Mouse (Mus musculus) cerebellum, adult 11 months (tissue): ENCODE measurements around the gene Tifa.
"Not testable (repeated sequence)": the region's sequence is repeated elsewhere in the genome, so short reads cannot be mapped to it uniquely, and the experiment has no call there.

Experiments
- DNase-seq: peaks from one replicate; pipeline ENCODE4 v3.0.0; 2022

Gene Tifa

GRCm38 (mm10) chr3:127789500-127790191, at the start of gene Tifa:
Gene Tifa (plus strand): TSS chr3:127789805.
- DNase-seq, result peak; percentile 31

GRCm38 (mm10) chr3:127741473-127741872, 48.1 kb upstream of the Tifa start:
- DNase-seq, result no peak

GRCm38 (mm10) chr3:127743614-127744365, 45.8 kb upstream of the Tifa start:
- no peak for DNase-seq

- DNase-seq, result no peak
Measured at GRCm38 (mm10) chr3:127745504-127745903, 44.1 kb upstream of the Tifa start.

- DNase-seq, result no peak
Measured at GRCm38 (mm10) chr3:127745911-127746640, 43.5 kb upstream of the Tifa start.

GRCm38 (mm10) chr3:127748644-127749043, 41.0 kb upstream of the Tifa start:
- DNase-seq, result no peak

- DNase-seq, result no peak
Measured at GRCm38 (mm10) chr3:127749266-127749665, 40.3 kb upstream of the Tifa start.

- DNase-seq, result no peak
Measured at GRCm38 (mm10) chr3:127749981-127750562, 39.5 kb upstream of the Tifa start.

GRCm38 (mm10) chr3:127756458-127756857, 33.1 kb upstream of the Tifa start:
- DNase-seq, result no peak

- no peak for DNase-seq
Measured at GRCm38 (mm10) chr3:127757886-127758301, 31.7 kb upstream of the Tifa start.

- no peak for DNase-seq
Measured at GRCm38 (mm10) chr3:127758806-127759205, 30.8 kb upstream of the Tifa start.

- no peak for DNase-seq
Measured at GRCm38 (mm10) chr3:127759212-127759611, 30.4 kb upstream of the Tifa start.

- no peak for DNase-seq
Measured at GRCm38 (mm10) chr3:127762403-127762802, 27.2 kb upstream of the Tifa start.

- peak; percentile 23 for DNase-seq
Measured at GRCm38 (mm10) chr3:127763076-127763612, 26.5 kb upstream of the Tifa start.

- DNase-seq, result no peak
Measured at GRCm38 (mm10) chr3:127764541-127764940, 25.1 kb upstream of the Tifa start.

- no peak for DNase-seq
Measured at GRCm38 (mm10) chr3:127765971-127766370, 23.6 kb upstream of the Tifa start.

- no peak for DNase-seq
Measured at GRCm38 (mm10) chr3:127769146-127769545, 20.5 kb upstream of the Tifa start.

- no peak for DNase-seq
Measured at GRCm38 (mm10) chr3:127780021-127780644, 9.5 kb upstream of the Tifa start, which contains the start of gene Alpk1. Gene Alpk1 (minus strand): TSS chr3:127780527.

GRCm38 (mm10) chr3:127780921-127781320, 8.7 kb upstream of the Tifa start:
- no peak for DNase-seq

GRCm38 (mm10) chr3:127782921-127783320, 6.7 kb upstream of the Tifa start:
- no peak for DNase-seq

- DNase-seq, result not testable (repeated sequence)
Measured at GRCm38 (mm10) chr3:127783680-127784079, 5.9 kb upstream of the Tifa start.

GRCm38 (mm10) chr3:127787032-127787431, 2.6 kb upstream of the Tifa start:
- no peak for DNase-seq
